Mouse (Mus musculus) intestine, embryonic 14.5 days (tissue): ENCODE measurements around the gene Usp15. TPM values are rescaled to one million over a fixed set of nuclear protein-coding genes. Genes with fewer than 3 reads are reported as not detected.
"Not testable (repeated sequence)": the region's sequence is repeated elsewhere in the genome, so short reads cannot be mapped to it uniquely, and the experiment has no call there.

Experiments
- ATAC-seq: fragments of 200-750 bp; cut with Nextera tagmentation; replicated peaks from 2 replicates; pipeline ENCODE4 v1.8.0; 2017; ENCODE audit warnings: low read depth, moderate number of reproducible peaks, moderate TSS enrichment, moderate library complexity; ENCODE audit not compliant: low FRiP score, low TSS enrichment
- DNase-seq: peaks from one replicate; pipeline ENCODE4 v3.0.0-alpha.2; 2018; ENCODE audit warnings: low spot score
- H3K27ac ChIP-seq: fragments of 300-500 bp; sonication (generic); 2 replicates; pipeline ENCODE4 v1.5.1; 2014; ENCODE audit warnings: low read depth, mild to moderate bottlenecking, control low read depth
- H3K27me3 ChIP-seq: fragments of 300-500 bp; sonication (generic); replicated peaks from 2 replicates; pipeline ENCODE4 v1.6.1; 2014; ENCODE audit warnings: low read length, control low read depth; ENCODE audit not compliant: control insufficient read depth, insufficient read depth
- H3K36me3 ChIP-seq: fragments of 300-500 bp; sonication (generic); 2 replicates; pipeline ENCODE4 v1.6.1; 2014; ENCODE audit warnings: low read length, control low read depth; ENCODE audit not compliant: control insufficient read depth, insufficient read depth
- H3K4me1 ChIP-seq: fragments of 300-500 bp; sonication (generic); replicated peaks from 2 replicates; pipeline ENCODE4 v1.6.1; 2014; ENCODE audit warnings: low read length, control low read depth, mixed read lengths; ENCODE audit not compliant: control insufficient read depth, insufficient read depth
- H3K4me2 ChIP-seq: fragments of 300-500 bp; sonication (generic); 2 replicates; pipeline ENCODE4 v1.6.1; 2014; ENCODE audit warnings: low read length
- H3K4me3 ChIP-seq: fragments of 300-500 bp; sonication (generic); 2 replicates; pipeline ENCODE4 v1.5.1; 2014; ENCODE audit warnings: low read depth, low read length, control low read depth, mixed read lengths
- H3K9ac ChIP-seq: fragments of 300-500 bp; sonication (generic); 2 replicates; pipeline ENCODE4 v1.6.1; 2014; ENCODE audit warnings: mild to moderate bottlenecking, low read length
- H3K9me3 ChIP-seq: fragments of 300-500 bp; sonication (generic); 2 replicates; pipeline ENCODE4 v1.6.1; 2016; ENCODE audit warnings: low read length, control low read depth; ENCODE audit not compliant: control insufficient read depth
- WGBS: fragments of 180-500 bp; shearing (Covaris S2); extraction: QIAGEN DNeasy Blood & Tissue Kit; methylation state at CpG from one replicate; pipeline ENCODE4 v1.1.7; 2014; 5-methylcytosine and 5-hydroxymethylcytosine counted together
- polyA plus RNA-seq: library from polyadenylated mRNA; unstranded; fragments of >200 nt; fragmentation: Nextera tagmentation; extraction: Ambion mirVana; gene quantifications from 2 replicates; pipeline ENCODE4 v1.2.1, GENCODE M21; 2014

The Usp15 gene
- polyA plus RNA-seq = 84.8 and 95.7 TPM in 2 replicates

DNA sequence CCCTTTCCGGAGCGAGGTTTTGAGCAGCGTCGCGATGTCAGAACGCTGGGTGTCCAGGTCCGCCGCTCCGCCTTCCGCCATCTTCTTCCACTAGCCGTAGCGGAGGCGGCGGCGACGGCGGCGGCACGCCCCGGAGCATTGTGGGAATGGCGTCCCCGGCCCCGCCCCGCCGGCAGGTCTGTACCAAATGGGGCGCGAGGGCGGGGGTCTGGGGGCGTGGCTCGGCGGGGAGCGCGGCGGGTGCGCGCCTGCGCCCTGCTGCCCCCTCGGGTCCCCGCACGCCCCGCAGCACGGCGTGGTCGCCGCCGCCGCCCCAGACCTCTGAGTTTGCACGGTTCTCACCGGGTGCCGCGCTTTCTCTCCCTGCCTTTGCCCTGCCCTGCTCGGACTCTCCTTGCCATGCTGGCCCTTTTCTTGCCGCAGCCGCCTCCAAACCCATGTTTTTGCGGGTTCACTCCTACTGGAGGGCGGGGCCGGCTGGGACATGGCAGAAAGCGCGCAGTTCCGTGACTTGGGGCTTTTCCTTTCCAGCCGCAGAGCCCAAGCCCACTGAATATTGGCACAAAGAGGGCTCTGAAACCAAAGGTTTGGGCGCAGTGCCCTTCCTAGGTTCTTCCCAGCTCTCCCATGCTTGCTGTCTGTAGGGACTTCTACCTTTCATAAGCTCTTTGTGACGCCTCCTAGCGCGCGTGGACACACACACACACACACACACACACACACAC, at the start of gene Usp15:
Usp15 (minus strand) TSS at position 161 of the 725 bp plus-strand sequence.
- WGBS = under 1% methylated on average over 42 of the region's 66 CpGs
- Histone ChIP-seq H3K4me2 (peak within 1 kb of the TSS; percentile 65), H3K4me3 (peak within 1 kb of the TSS; percentile 66), H3K36me3 (no peaks in the 10 kb centered on the region), H3K9me3 (no peaks in the 10 kb centered on the region), H3K27me3 (no peaks in the 10 kb centered on the region), H3K4me1 (peaks cover 8% of the 10 kb centered on the region), H3K9ac (peak within 1 kb of the TSS; percentile 75), H3K27ac (peak within 1 kb of the TSS; percentile 87)
- DNase-seq (peak; percentile 96), ATAC-seq (peak; percentile 94)

DNA sequence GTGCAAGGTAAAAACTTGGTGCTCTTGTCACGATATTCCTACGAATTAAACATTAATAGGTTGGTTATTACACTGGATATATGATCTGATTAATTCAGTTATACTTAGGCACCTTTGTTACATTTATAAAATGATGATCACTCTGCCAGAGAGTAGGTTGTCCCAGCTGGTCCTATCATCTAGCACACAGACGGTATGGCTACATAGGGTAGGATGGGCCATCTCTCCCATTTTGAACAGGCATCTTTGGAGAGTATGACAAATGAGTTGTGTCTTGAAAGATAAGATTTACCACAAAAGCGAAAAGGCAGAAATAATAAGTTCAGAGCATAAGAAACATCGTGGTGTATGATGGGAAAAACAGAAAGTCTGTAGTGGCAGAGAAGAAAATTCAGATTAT, 32.6 kb upstream of the Usp15 start:
- H3K4me2 ChIP-seq = no peak overlapping the region
- no peak overlapping the region for H3K4me3 ChIP-seq
- H3K27me3 ChIP-seq = no peaks in the 10 kb centered on the region
- no peak overlapping the region for H3K9ac ChIP-seq
- H3K9me3 ChIP-seq = 0 out of 2 replicates have a peak, but pooled peaks cover 3% of the 10 kb centered on the region
- ATAC-seq (no peak), DNase-seq (no peak)
- no peaks in the 10 kb centered on the region for H3K4me1 ChIP-seq
- H3K27ac ChIP-seq = no peak overlapping the region
- H3K36me3 ChIP-seq = no peaks in the 10 kb centered on the region
- 93% methylated on average over 5 of the region's 5 CpGs for WGBS

DNA sequence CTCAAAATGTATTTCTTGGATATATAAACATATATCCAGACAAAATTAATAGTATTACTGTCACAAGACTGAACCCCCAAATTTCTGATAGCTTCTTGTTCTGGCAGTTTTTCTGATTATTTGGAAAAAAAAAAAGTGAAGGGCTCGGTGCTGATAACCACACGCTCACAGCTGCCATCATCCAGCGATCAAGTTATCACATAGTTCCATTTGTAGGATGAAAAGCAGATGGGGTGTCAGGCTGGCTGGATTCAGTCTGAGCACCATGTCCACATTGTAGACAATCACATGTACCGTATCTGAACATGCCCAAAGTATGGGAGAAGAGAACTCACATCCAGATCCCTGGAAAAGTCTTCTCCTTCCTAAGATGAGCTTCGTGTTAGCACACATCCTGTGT, 26.0 kb upstream of the Usp15 start:
- Histone ChIP-seq H3K4me3 (no peak overlapping the region), H3K27ac (no peak overlapping the region), H3K4me1 (no peaks in the 10 kb centered on the region), H3K4me2 (no peak overlapping the region), H3K9ac (no peak overlapping the region), H3K27me3 (no peaks in the 10 kb centered on the region), H3K9me3 (0 out of 2 replicates have a peak, but pooled peaks cover 3% of the 10 kb centered on the region), H3K36me3 (no peaks in the 10 kb centered on the region)
- no peak for ATAC-seq
- WGBS = 84% methylated on average over 5 of the region's 5 CpGs
- no peak for DNase-seq

DNA sequence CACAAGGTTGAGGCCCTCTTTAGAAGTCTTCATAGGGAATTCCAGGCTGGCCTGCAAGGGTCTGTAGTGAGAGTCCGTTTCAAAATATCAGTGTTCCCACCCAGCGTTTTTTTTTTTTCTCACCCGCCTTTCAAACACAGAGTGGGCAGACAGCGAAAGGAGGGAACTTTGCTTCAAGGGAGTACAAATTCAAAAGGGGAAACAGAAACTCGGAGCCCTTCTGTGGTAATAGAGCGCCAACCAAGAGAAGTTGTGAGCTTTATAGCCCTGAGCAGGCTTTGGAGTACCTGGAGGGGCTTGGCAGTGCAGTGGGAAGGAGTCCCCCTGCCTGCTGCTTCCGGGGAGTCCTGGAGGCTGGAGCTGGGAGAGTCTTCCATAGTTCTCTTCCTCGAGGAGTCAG, 12.7 kb upstream of the Usp15 start:
- H3K27ac ChIP-seq = no peak overlapping the region
- H3K9ac ChIP-seq = no peak overlapping the region
- no peak overlapping the region for H3K4me3 ChIP-seq
- no peaks in the 10 kb centered on the region for H3K36me3 ChIP-seq
- no peaks in the 10 kb centered on the region for H3K9me3 ChIP-seq
- DNase-seq (no peak), ATAC-seq (no peak)
- WGBS = 71% methylated on average over 8 of the region's 8 CpGs
- H3K27me3 ChIP-seq = no peaks in the 10 kb centered on the region
- H3K4me1 ChIP-seq = no peaks in the 10 kb centered on the region
- H3K4me2 ChIP-seq = no peak overlapping the region

DNA sequence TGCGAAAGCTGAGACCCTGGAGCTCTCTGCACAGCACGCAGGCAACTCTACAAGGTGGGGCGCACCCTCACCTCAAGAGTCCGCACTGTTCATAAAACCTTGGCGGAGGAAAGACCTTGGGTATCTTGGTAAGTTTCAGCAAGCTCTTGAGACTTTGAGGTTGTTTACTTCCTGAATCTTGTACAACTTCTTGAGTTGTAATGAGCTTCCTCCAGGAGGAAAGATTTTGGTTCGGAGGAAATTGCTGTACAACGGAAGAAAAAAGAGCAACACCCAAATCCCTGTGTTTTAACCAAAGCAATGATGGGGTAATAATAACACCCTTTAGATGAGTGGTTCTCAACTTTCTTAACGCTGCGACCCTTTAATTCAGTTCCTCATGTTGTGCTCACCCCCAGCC, 11.5 kb upstream of the Usp15 start:
- H3K9me3 ChIP-seq = no peaks in the 10 kb centered on the region
- H3K27me3 ChIP-seq = no peaks in the 10 kb centered on the region
- H3K27ac ChIP-seq = no peak overlapping the region
- ATAC-seq = no peak
- H3K36me3 ChIP-seq = no peaks in the 10 kb centered on the region
- H3K9ac ChIP-seq = no peak overlapping the region
- no peak for DNase-seq
- 92% methylated on average over 9 of the region's 9 CpGs for WGBS
- H3K4me3 ChIP-seq = no peak overlapping the region
- H3K4me2 ChIP-seq = no peak overlapping the region
- H3K4me1 ChIP-seq = no peaks in the 10 kb centered on the region

DNA sequence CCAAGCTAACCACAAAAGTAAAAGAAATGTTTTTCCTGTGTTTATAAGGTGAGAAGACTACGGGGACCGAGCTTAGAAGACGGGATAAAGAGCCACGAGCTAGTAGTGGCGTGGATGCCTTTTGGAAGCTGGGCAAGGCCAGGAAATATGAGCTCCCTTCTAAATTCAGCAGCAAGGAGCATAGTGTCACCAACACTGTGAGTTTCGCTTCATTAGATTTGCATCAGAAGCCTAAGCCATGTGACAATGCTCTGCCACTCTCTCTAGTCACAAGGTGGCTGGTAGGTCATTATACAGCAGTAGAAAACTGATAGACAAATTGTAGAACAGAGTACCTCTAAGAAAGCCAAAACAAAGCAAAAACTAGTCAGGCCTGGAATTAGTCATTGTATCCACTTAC, 9.3 kb upstream of the Usp15 start:
- 86% methylated on average over 6 of the region's 6 CpGs for WGBS
- Histone ChIP-seq H3K9me3 (no peaks in the 10 kb centered on the region), H3K9ac (no peak overlapping the region), H3K4me3 (no peak overlapping the region), H3K27ac (no peak overlapping the region), H3K27me3 (no peaks in the 10 kb centered on the region), H3K36me3 (no peaks in the 10 kb centered on the region), H3K4me1 (no peaks in the 10 kb centered on the region), H3K4me2 (no peak overlapping the region)
- ATAC-seq (no peak), DNase-seq (no peak)

DNA sequence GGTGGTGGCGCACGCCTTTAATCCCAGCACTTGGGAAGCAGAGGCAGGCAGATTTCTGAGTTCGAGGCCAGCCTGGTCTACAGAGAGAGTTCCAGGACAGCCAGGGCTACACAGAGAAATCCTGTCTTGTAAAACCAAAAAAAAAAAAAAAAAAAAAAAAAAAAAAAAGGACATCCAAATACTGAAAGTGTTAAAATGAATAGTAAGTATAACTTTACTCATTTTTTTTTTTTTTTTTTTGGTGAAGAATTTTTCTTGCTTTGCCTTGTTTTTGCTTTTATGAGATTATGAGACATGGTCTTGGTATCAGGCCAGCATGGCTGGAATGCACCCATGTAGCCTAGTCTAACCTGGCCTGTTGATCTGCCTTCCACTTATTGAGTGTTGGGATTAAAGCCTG, 8.6 kb upstream of the Usp15 start:
- H3K4me1 ChIP-seq, H3K4me2 ChIP-seq, H3K27me3 ChIP-seq, H3K4me3 ChIP-seq, H3K36me3 ChIP-seq, H3K9ac ChIP-seq, ATAC-seq, H3K27ac ChIP-seq, DNase-seq, H3K9me3 ChIP-seq: not testable (repeated sequence)
- WGBS = 95% methylated on average over 3 of the region's 3 CpGs

DNA sequence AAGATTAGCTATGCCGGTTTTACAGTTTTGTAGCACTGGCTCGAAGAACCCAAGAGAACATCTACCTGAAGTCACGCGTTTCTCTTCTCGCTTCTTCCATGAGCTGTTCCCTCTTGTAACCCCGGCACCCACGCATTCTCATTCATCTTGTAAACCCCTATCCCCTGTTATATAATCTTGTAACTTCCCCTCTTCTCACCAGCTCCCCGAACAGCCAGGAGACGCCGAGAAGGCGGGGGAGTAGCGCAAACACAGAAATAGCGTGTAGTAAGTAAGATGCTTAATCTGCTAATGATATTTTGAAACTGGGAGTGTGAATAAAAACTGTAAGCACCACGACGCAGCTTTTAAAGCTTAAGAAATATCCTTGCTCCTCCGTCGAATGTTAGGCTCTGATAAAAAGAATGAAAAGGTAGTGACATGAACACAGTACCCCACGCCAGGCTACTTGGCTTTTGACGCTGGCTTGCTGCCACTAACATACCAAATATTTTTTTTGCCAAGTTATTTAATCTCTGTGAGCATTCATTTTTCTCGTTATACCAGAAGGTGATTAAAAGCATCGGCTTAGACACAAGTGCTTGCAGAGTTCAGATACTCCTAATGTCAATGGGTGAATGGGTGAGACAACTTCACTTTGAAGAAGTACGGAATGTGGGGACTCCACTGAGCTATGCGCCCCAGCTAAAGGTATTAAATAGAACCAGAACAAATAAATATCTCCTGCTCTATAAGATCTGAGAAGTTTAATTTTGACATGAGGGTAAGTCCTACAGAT, 5.4 kb upstream of the Usp15 start:
- Histone ChIP-seq H3K4me3 (no peak overlapping the region), H3K4me2 (no peak overlapping the region), H3K9me3 (no peaks in the 10 kb centered on the region), H3K4me1 (no peaks in the 10 kb centered on the region), H3K36me3 (no peaks in the 10 kb centered on the region), H3K27me3 (no peaks in the 10 kb centered on the region), H3K27ac (no peak overlapping the region), H3K9ac (no peak overlapping the region)
- DNase-seq = no peak
- WGBS = 85% methylated on average over 23 of the region's 23 CpGs
- no peak for ATAC-seq
